Mouse (Mus musculus): Measurements from ENCODE around the gene Ctdspl.

The Ctdspl gene

GRCm38 (mm10) chr9:118944388-118944787, 18.1 kb downstream of the Ctdspl start:
- in situ Hi-C loops (cut with MboI, MseI) = no loop called here

GRCm38 (mm10) chr9:118948486-118948885, 22.2 kb downstream of the Ctdspl start:
- in situ Hi-C loops (cut with MboI, MseI) = no loop called here

GRCm38 (mm10) chr9:118949124-118949523, 22.9 kb downstream of the Ctdspl start:
- in situ Hi-C loops (cut with MboI, MseI) = no loop called here

- in situ Hi-C loops (cut with MboI, MseI) = no loop called here
These were observed 23.4 kb downstream of the Ctdspl start for GRCm38 (mm10) chr9:118949654-118950053.

GRCm38 (mm10) chr9:118950061-118950460, 23.8 kb downstream of the Ctdspl start:
- in situ Hi-C loops (cut with MboI, MseI) = no loop called here

GRCm38 (mm10) chr9:118950751-118951150, 24.5 kb downstream of the Ctdspl start:
- in situ Hi-C loops (cut with MboI, MseI) = no loop called here

- in situ Hi-C loops (cut with MboI, MseI) = no loop called here
These were observed 25.1 kb downstream of the Ctdspl start for GRCm38 (mm10) chr9:118951381-118951780.

- in situ Hi-C loops (cut with MboI, MseI) = no loop called here
These were observed 25.9 kb downstream of the Ctdspl start for GRCm38 (mm10) chr9:118952180-118952579.

GRCm38 (mm10) chr9:118953465-118954194, 27.4 kb downstream of the Ctdspl start:
- in situ Hi-C loops (cut with MboI, MseI) = no loop called here

- in situ Hi-C loops (cut with MboI, MseI) = no loop called here
These were observed 32.5 kb downstream of the Ctdspl start for GRCm38 (mm10) chr9:118958802-118959201.

GRCm38 (mm10) chr9:118960415-118961091, 34.3 kb downstream of the Ctdspl start:
- in situ Hi-C loops (cut with MboI, MseI) = no loop called here

- in situ Hi-C loops (cut with MboI, MseI) = no loop called here
These were observed 36.9 kb downstream of the Ctdspl start for GRCm38 (mm10) chr9:118963149-118963548.

GRCm38 (mm10) chr9:118964263-118965034, 38.2 kb downstream of the Ctdspl start:
- in situ Hi-C loops (cut with MboI, MseI) = no loop called here

- in situ Hi-C loops (cut with MboI, MseI) = loop anchor here (10.0 kb wide), 1 partner anchor 995 kb away; no protein-coding TSS in a partner anchor
These were observed 43.6 kb downstream of the Ctdspl start for GRCm38 (mm10) chr9:118969810-118970209.

GRCm38 (mm10) chr9:118973028-118973427, 46.8 kb downstream of the Ctdspl start:
- in situ Hi-C loops (cut with MboI, MseI) = loop anchor here (10.0 kb wide), 1 partner anchor 992 kb away; no protein-coding TSS in a partner anchor

- in situ Hi-C loops (cut with MboI, MseI) = loop anchor here (10.0 kb wide), 1 partner anchor 991 kb away; no protein-coding TSS in a partner anchor
These were observed 47.3 kb downstream of the Ctdspl start for GRCm38 (mm10) chr9:118973566-118973965.

- in situ Hi-C loops (cut with MboI, MseI) = loop anchor here (10.0 kb wide), 1 partner anchor 991 kb away; no protein-coding TSS in a partner anchor
These were observed 47.9 kb downstream of the Ctdspl start for GRCm38 (mm10) chr9:118974148-118974547.

GRCm38 (mm10) chr9:118975211-118975671, 49.0 kb downstream of the Ctdspl start:
- in situ Hi-C loops (cut with MboI, MseI) = loop anchor here (10.0 kb wide), 1 partner anchor 990 kb away; no protein-coding TSS in a partner anchor

- in situ Hi-C loops (cut with MboI, MseI) = loop anchor here (10.0 kb wide), 1 partner anchor 989 kb away; no protein-coding TSS in a partner anchor
These were observed 49.5 kb downstream of the Ctdspl start for GRCm38 (mm10) chr9:118975758-118976157.

- in situ Hi-C loops (cut with MboI, MseI) = loop anchor here (10.0 kb wide), 1 partner anchor 988 kb away; no protein-coding TSS in a partner anchor
These were observed 50.3 kb downstream of the Ctdspl start for GRCm38 (mm10) chr9:118976561-118976960.

- in situ Hi-C loops (cut with MboI, MseI) = loop anchor here (10.0 kb wide), 1 partner anchor 987 kb away; no protein-coding TSS in a partner anchor
These were observed 51.2 kb downstream of the Ctdspl start for GRCm38 (mm10) chr9:118977425-118977824.

All from regulatory T cell (primary cell).